Mouse (Mus musculus): Measurements from ENCODE around the gene Slc16a12.

GRCm38 (mm10) chr19:34624663-34625062 lies 122.4 kb downstream of the Slc16a12 start:
- no peak for TF ChIP-seq POLR2A (IDR thresholded peaks at IDR 0.05; ENCODE audit: low read depth, low read length)
- no peak for TF ChIP-seq CTCF (IDR thresholded peaks at IDR 0.05; ENCODE audit: borderline replicate concordance, insufficient read depth, low read length)

Data from embryonic fibroblast, embryonic 13.5 days (primary cell).